Mouse (Mus musculus) intestine, embryonic 14.5 days (tissue): ENCODE results near the gene Dolk. TPM values are rescaled to one million over a fixed set of nuclear protein-coding genes. Genes with fewer than 3 reads are reported as not detected.

Source experiments
- ATAC-seq: fragments of 200-750 bp; cut with Nextera tagmentation; replicated peaks from 2 replicates; pipeline ENCODE4 v1.8.0; 2017; ENCODE audit warnings: low read depth, moderate number of reproducible peaks, moderate TSS enrichment, moderate library complexity; ENCODE audit not compliant: low FRiP score, low TSS enrichment
- DNase-seq: peaks from one replicate; pipeline ENCODE4 v3.0.0-alpha.2; 2018; ENCODE audit warnings: low spot score
- H3K27ac ChIP-seq: fragments of 300-500 bp; sonication (generic); 2 replicates; pipeline ENCODE4 v1.5.1; 2014; ENCODE audit warnings: low read depth, mild to moderate bottlenecking, control low read depth
- H3K27me3 ChIP-seq: fragments of 300-500 bp; sonication (generic); replicated peaks from 2 replicates; pipeline ENCODE4 v1.6.1; 2014; ENCODE audit warnings: low read length, control low read depth; ENCODE audit not compliant: control insufficient read depth, insufficient read depth
- H3K36me3 ChIP-seq: fragments of 300-500 bp; sonication (generic); 2 replicates; pipeline ENCODE4 v1.6.1; 2014; ENCODE audit warnings: low read length, control low read depth; ENCODE audit not compliant: control insufficient read depth, insufficient read depth
- H3K4me1 ChIP-seq: fragments of 300-500 bp; sonication (generic); replicated peaks from 2 replicates; pipeline ENCODE4 v1.6.1; 2014; ENCODE audit warnings: low read length, control low read depth, mixed read lengths; ENCODE audit not compliant: control insufficient read depth, insufficient read depth
- H3K4me2 ChIP-seq: fragments of 300-500 bp; sonication (generic); 2 replicates; pipeline ENCODE4 v1.6.1; 2014; ENCODE audit warnings: low read length
- H3K4me3 ChIP-seq: fragments of 300-500 bp; sonication (generic); 2 replicates; pipeline ENCODE4 v1.5.1; 2014; ENCODE audit warnings: low read depth, low read length, control low read depth, mixed read lengths
- H3K9ac ChIP-seq: fragments of 300-500 bp; sonication (generic); 2 replicates; pipeline ENCODE4 v1.6.1; 2014; ENCODE audit warnings: mild to moderate bottlenecking, low read length
- H3K9me3 ChIP-seq: fragments of 300-500 bp; sonication (generic); 2 replicates; pipeline ENCODE4 v1.6.1; 2016; ENCODE audit warnings: low read length, control low read depth; ENCODE audit not compliant: control insufficient read depth
- WGBS: fragments of 180-500 bp; shearing (Covaris S2); extraction: QIAGEN DNeasy Blood & Tissue Kit; methylation state at CpG from one replicate; pipeline ENCODE4 v1.1.7; 2014; 5-methylcytosine and 5-hydroxymethylcytosine counted together
- polyA plus RNA-seq: library from polyadenylated mRNA; unstranded; fragments of >200 nt; fragmentation: Nextera tagmentation; extraction: Ambion mirVana; gene quantifications from 2 replicates; pipeline ENCODE4 v1.2.1, GENCODE M21; 2014

The Dolk gene
- polyA plus RNA-seq, 1 experiment from 2014 or later, result 31.9 TPM

DNA sequence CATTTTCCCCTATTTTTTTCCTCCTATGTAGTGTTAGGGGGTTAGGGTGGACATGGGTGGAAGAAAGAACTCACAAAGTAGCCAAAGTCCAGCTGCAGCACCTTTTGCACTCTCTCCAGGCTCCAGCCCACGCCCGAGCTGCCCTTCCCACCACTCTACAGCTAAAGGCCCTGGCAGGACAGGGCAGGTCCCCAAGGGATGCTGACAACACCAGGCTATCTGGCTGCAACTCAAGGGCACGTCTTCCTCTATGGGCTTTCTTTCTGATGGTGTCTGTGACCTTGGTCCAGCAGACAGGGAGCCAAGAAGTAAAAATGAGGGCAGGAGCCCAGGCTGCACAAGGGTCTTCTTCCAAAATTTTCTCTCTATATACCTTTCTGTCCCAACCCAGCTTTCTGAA, 4.5 kb downstream of the Dolk start:
- no peak overlapping the region for H3K4me3 ChIP-seq
- no peak for ATAC-seq
- no peak overlapping the region for H3K27ac ChIP-seq
- H3K9me3 ChIP-seq, result no peaks in the 10 kb centered on the region
- no peaks in the 10 kb centered on the region for H3K36me3 ChIP-seq
- DNase-seq, result no peak
- no peaks in the 10 kb centered on the region for H3K27me3 ChIP-seq
- no peak overlapping the region for H3K4me2 ChIP-seq
- H3K9ac ChIP-seq, result no peak overlapping the region
- 74% methylated on average over 3 of the region's 3 CpGs for WGBS
- H3K4me1 ChIP-seq, result peaks cover 10% of the 10 kb centered on the region

- DNase-seq (no peak), ATAC-seq (no peak)
- WGBS, result 94% methylated on average over 11 of the region's 11 CpGs
- no peaks in the 10 kb centered on the region for H3K27me3 ChIP-seq
- H3K4me3 ChIP-seq, result no peak within 1 kb of the TSS
- peaks cover 10% of the 10 kb centered on the region for H3K4me1 ChIP-seq
- no peak within 1 kb of the TSS for H3K27ac ChIP-seq
- H3K9ac ChIP-seq, result no peak within 1 kb of the TSS
- no peaks in the 10 kb centered on the region for H3K9me3 ChIP-seq
- H3K4me2 ChIP-seq, result no peak within 1 kb of the TSS
- H3K36me3 ChIP-seq, result no peaks in the 10 kb centered on the region
Observed at GRCm38 (mm10) chr2:30280743-30281142, 5.4 kb downstream of the Dolk start, which contains the start of gene Gm28038. Gene Gm28038, plus strand, starts transcription at chr2:30281043.

DNA sequence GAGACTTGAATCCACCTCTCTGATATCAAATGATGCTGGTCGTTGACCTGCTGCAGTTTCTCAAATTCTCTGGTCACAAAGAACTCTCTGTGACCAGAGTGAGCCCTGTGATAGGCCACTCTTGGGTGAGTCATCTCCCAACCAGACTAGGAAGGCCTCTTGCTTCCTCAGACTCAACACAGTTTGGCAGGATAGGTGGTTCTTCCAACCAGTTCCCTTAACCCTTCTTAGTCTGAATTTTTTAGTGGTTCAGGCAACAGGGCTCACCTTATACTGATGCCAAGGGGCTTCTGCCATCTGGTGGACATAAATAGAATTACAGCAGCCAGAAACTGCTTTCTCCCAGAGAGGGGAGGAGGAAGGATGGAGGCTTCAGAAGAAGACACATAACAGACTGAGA, 16.0 kb downstream of the Dolk start:
- 10% methylated on average over 1 of the region's 1 CpGs for WGBS
- Histone ChIP-seq H3K27ac (peak overlapping the region; percentile 54; the same call in 1 of the 2 replicates), H3K4me3 (no peak overlapping the region), H3K4me2 (no peak overlapping the region), H3K9me3 (no peaks in the 10 kb centered on the region), H3K27me3 (no peaks in the 10 kb centered on the region), H3K4me1 (peaks cover 22% of the 10 kb centered on the region), H3K36me3 (no peaks in the 10 kb centered on the region), H3K9ac (no peak overlapping the region)
- DNase-seq (peak; percentile 69), ATAC-seq (peak; percentile 91)

DNA sequence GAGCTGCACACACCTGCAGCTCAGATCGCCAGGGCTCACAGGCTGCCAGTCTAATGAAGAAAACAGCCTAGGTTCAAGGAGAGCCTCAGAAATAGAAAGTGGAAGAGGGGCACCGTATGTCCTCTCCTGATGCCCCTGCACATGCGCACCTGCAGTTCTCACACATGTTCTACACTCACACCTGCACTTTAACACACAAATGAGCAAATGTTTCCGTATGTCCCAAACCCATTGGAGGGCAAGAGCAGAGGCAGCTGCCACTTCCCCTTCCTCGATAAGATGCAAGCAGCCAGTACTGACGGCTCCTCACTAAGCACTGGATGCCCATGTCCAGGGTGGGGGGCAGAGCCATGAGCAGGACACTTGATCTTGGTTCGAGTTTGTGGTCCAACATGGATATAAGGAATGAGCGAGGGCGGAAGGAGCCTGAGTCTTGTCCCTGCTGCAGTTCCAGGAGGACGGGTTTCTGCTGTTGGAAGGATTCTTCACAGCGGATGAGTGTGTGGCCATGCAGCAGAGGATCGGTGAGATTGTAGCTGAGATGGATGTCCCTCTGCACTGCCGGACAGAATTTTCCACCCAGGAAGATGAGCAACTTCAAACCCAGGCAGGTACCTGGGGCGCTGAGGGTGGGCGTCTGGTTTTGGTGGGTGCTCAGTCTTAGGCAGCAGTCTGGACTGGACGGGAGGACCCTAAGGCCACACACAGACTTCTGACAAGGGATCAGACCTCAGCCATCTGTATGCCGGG, 16.7 kb downstream of the Dolk start:
- Histone ChIP-seq H3K36me3 (peaks cover 3% of the 10 kb centered on the region), H3K4me3 (no peak overlapping the region), H3K4me1 (peaks cover 29% of the 10 kb centered on the region), H3K27ac (peak overlapping the region; percentile 54), H3K9ac (no peak overlapping the region), H3K4me2 (no peak overlapping the region), H3K27me3 (no peaks in the 10 kb centered on the region), H3K9me3 (no peaks in the 10 kb centered on the region)
- ATAC-seq (no peak), DNase-seq (no peak)
- 87% methylated on average over 17 of the region's 17 CpGs for WGBS

DNA sequence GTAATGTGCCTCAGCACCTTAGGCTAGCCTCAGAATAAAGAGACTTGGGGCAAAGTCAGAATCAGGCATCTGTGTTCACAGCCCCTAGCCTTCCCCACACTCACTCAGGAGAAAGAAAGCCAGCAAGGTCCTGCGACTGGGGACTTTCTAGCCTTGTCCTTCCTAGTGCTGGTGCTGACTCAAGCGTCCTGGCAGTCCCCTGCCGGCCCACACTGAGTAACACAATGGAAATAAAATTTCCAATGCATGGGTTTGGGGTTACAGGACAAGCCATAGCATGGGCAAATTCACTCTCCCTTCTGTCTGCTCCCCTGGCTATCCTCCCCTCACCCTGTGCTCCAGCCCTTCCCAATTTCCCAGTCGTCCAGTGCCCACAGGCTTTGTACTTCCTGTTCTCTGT, 17.8 kb downstream of the Dolk start:
- WGBS, result 59% methylated on average over 4 of the region's 4 CpGs
- Histone ChIP-seq H3K9me3 (no peaks in the 10 kb centered on the region), H3K27me3 (no peaks in the 10 kb centered on the region), H3K4me2 (no peak overlapping the region), H3K36me3 (peaks cover 13% of the 10 kb centered on the region), H3K9ac (no peak overlapping the region), H3K27ac (no peak overlapping the region), H3K4me1 (peaks cover 29% of the 10 kb centered on the region), H3K4me3 (no peak overlapping the region)
- DNase-seq (no peak), ATAC-seq (no peak)

- WGBS, result 91% methylated on average over 2 of the region's 2 CpGs
- H3K36me3 ChIP-seq, result peaks cover 20% of the 10 kb centered on the region
- DNase-seq, result no peak
- H3K4me3 ChIP-seq, result no peak overlapping the region
- ATAC-seq, result no peak
- no peak overlapping the region for H3K4me2 ChIP-seq
- no peaks in the 10 kb centered on the region for H3K27me3 ChIP-seq
- no peaks in the 10 kb centered on the region for H3K9me3 ChIP-seq
- H3K27ac ChIP-seq, result peak overlapping the region; percentile 79; the same call in 1 of the 2 replicates
- peaks cover 29% of the 10 kb centered on the region for H3K4me1 ChIP-seq
- H3K9ac ChIP-seq, result no peak overlapping the region
Observed at GRCm38 (mm10) chr2:30267466-30267865, 18.7 kb downstream of the Dolk start.

DNA sequence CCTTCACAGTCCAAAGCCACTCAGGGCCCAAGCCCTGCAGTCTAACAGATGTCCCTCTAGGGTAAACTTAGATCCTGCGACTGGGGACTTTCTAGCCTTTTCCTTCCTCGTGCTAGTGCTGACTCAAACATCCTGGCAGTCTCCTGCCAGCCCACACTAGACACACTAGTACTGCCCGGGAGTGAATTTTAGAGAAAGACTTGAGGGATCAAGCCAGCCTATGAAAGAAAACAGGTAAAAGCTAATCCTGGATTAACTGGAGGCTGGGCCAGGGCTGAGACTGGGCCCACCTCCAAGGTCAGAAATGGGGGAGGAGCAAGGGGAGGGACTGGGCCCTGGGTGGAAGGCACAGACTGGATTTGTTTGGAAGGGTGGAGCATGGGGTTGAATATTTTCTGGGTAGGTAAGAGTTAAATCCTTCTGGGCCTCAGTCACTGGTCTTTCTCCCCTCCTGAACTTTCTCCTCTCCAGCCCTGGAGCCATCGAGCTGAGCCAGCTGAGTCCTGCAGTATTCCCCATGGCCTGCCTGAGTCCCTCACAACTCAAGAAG, 19.7 kb downstream of the Dolk start:
- Histone ChIP-seq H3K9me3 (no peaks in the 10 kb centered on the region), H3K36me3 (peaks cover 30% of the 10 kb centered on the region), H3K27ac (peak overlapping the region; percentile 79), H3K4me3 (peak overlapping the region; percentile 8; the same call in 1 of the 2 replicates), H3K9ac (peak overlapping the region; percentile 22), H3K27me3 (no peaks in the 10 kb centered on the region), H3K4me2 (peak overlapping the region; percentile 46), H3K4me1 (peaks cover 29% of the 10 kb centered on the region)
- DNase-seq (peak; percentile 79), ATAC-seq (peak; percentile 69)
- WGBS, result 11% methylated on average over 4 of the region's 4 CpGs

- no peak for ATAC-seq
- Histone ChIP-seq H3K27me3 (no peaks in the 10 kb centered on the region), H3K9me3 (no peaks in the 10 kb centered on the region), H3K4me3 (peak within 1 kb of the TSS; percentile 8; the same call in 1 of the 2 replicates), H3K27ac (peak within 1 kb of the TSS; percentile 79), H3K36me3 (peaks cover 37% of the 10 kb centered on the region), H3K4me2 (peak within 1 kb of the TSS; percentile 46), H3K9ac (peak within 1 kb of the TSS; percentile 27), H3K4me1 (peaks cover 29% of the 10 kb centered on the region)
- 35% methylated on average over 5 of the region's 5 CpGs for WGBS
- peak; percentile 64 for DNase-seq
Observed at GRCm38 (mm10) chr2:30265767-30266253, 20.3 kb downstream of the Dolk start, which contains the start of gene Phyhd1. Gene Phyhd1, plus strand, starts transcription at chr2:30266203.
